Mouse (Mus musculus) cerebellum, adult 8-10 months (tissue): ENCODE measurements around the gene Htt.
A peak's percentile ranks its signal among the peaks of the same experiment; 100 is the strongest.

Experiments used
- DNase-seq: peaks from one replicate; pipeline ENCODE4 v3.0.0; 2022

Gene Htt

DNA sequence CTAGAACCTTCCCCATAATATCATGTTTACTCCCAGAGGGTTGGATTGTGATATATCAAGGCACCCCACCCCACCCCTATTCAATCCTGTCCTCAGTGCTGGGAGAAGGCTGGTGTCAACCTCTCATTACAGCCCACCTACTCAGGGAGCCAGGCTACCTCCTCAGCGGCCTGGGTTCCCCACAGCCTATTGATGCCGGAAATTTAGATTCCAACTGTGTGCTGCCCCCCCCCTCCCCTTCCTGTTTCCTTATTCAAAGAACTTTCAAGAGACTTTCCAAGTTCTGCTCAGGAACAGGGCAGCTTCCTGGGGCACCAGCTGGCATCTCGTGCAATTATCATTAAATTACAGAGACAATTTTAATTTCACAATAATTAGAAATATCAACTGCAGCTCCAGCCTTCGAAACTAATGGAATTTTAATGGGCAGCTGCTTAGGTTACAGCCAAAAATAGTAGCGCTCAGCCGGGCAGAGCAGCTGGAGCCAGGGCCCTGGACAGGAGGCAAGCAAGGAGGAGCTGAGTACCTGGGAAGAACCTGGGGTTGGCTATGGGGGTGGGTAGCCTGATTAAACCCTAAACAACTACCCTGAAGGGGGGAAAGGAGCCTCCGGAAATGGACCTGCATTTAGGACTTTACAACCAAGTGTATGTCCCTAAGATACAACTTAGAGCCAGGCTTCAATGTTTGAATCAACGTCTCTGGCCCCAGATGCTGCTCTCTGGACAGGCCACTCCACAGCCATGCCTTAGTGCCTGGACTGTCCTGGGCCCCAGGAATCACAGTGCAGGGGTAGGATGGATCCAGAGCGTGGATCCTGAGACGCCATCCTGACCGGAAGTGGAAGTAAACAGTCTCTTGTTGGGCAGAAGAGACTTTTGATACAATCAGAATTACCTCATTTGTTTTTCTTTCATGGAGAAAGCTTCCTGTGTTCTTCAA, 170.2 kb downstream of the Htt start:
- no peak for DNase-seq

DNA sequence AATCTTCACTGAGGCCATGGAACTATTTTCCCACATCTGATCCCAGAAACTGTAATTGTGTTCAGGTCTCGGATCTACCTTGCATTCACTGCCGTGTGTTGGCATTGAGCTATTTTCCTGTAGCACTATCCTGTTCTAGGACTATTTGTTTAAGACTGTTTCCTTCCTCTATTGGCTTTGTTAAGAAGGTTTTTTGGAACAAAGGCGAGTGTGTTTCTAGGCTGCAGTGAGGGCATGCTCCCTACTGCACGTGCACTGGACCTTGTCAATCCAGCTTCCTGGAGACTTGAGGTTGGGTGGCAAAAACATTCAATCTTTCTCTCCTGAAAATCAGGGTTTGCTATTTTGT, 170.9 kb downstream of the Htt start:
- no peak for DNase-seq

GRCm38 (mm10) chr5:34933461-34933860, 171.9 kb downstream of the Htt start:
- no peak for DNase-seq

GRCm38 (mm10) chr5:34941710-34942470, 180.3 kb downstream of the Htt start:
- no peak for DNase-seq

- DNase-seq, result no peak
These were observed 181.9 kb downstream of the Htt start for GRCm38 (mm10) chr5:34943428-34943827.

DNA sequence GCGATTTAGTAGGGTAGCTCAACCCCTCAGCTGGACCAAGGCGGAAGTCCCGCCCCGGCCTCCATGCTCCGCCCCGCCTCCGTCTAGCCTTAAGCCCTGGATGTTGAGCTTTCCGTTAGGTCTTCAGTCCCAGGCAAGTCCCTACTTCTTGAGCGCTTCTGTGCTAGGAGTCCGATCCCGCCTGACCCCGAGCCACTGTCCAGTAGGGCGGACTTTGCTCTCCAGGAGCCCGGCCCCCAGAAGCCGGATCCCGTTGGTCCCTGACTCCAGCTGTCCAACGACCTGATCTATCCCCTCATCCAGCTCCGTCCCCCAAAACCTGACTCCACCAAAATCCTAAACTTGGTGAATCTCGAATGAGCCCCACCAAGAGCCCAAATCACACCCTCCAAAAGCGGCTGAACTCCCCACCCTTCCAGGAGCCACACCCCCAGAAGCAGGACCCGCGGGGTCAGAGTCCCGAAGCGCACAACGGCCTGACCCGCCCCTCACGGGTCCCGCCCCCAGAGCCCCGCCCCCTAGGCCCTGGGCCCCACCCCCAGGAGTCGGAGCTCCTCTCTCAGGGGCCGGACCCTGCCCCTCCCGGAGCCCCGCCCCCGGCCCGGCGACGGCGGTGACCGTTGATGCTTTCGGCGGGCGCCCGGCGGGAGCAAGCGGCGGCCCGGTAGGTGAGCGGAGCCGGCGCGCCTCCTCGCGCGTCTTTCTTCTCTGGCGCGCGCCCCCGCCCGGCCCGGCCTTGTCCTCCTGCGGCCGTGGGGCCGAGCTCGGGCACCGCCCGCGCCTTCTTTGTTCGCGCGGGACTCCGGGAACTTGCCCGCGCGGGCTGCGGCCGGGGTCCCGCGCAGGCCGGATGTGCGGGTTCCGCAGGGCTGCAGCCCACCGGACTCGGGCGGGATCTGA, 187.6 kb downstream of the Htt start, which contains the start of gene Rgs12:
TSS of gene Rgs12 (plus strand) at position 585 of the 900 bp plus-strand sequence.
- DNase-seq, result peak; percentile 23

- peak; percentile 4 for DNase-seq
These were observed 188.2 kb downstream of the Htt start for GRCm38 (mm10) chr5:34949769-34950211.

GRCm38 (mm10) chr5:34950486-34951160, 189.1 kb downstream of the Htt start:
- DNase-seq, result no peak

DNA sequence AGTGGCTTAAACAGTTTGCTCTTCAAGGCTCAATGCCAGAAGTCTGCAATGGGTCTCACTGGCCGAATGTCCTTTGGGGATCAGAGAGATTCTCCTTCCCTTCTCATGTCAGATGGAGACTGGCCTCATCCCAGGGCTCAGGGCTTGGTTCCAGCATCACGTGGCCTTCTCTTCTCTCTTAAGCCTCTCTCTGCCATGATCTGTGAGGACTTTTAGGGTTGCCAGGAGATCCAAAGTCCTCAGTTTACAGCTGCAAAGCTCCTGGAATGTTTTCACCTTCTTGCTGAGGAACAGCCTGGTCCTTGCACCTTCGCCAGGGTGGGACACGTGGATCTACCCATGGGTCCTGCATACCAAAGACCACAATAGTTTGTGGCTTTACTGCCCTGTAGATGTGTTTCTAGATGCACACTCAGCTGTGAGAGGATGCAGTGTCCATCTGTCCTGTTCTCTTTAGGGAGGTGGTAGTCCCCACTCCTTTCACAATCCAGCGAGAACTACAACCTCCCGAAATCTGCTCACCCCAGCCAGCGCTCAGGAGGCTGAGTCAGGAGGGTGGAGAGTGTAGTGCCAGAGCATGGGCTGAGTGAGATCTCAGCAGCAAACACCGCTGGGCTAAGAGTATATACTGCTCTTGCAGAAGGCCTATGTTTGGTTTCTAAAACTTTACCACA, 189.8 kb downstream of the Htt start:
- peak; percentile 5 for DNase-seq

GRCm38 (mm10) chr5:34954508-34954907, 193.0 kb downstream of the Htt start:
- DNase-seq, result no peak

GRCm38 (mm10) chr5:34955630-34956029, 194.1 kb downstream of the Htt start:
- DNase-seq, result no peak

- DNase-seq, result no peak
These were observed 194.6 kb downstream of the Htt start for GRCm38 (mm10) chr5:34956151-34956550.

- DNase-seq, result no peak
These were observed 195.5 kb downstream of the Htt start for GRCm38 (mm10) chr5:34957015-34957414.

DNA sequence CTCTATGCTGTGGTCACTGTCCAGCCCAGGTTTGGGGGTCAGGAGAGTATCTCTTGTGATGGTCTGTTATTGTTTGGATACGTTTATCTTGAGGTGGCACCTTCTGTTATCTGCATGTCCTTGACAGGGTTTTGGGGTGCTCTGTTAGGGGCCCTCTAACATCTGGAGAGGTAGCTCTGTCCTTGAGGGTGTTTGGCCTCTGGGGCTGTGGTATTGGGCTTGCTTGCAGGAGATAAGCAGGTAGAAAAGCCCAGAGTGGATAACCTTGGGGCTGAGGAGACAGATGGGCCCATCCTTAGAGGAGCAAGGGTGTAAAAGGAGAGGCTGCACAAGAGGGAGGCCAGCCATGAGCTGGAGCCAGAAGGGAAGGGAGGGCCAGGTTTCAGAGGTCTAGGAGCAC, 198.5 kb downstream of the Htt start:
- no peak for DNase-seq
